Mouse (Mus musculus) urinary bladder, postnatal 25 days (tissue): ENCODE measurements around the gene Tm9sf1.

Experiments used
- DNase-seq: peaks from one replicate; pipeline ENCODE4 v3.0.0; 2022; ENCODE audit warnings: low spot score

Tm9sf1 gene

DNA sequence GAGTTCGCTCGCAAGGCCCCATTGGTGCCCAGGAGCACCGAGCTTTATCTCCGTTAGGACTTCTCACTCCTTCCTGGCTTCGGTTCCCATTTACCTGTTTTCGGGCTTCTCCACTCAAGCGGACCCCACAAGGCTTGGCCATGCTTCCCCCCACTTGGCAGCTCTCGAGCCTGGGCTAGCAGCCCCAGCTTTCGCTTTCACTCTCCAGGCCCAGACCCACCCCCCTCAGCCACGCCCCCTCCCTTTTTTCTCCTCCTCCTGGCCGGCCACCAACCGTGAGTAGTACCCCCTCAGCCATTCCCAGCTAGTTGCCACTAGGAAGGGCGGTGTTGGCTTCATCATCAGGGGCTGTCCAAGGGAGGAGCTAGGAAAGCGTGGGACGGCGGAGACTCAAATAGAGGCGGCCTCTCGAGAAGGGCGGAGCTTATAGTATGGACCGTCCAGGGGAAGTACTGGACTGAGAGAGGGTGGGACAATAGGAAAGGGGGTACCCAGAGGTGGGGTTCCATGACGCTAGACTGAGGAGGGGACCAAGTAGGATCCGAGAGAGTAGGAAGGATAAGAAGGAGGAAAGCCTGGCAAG, 52.8 kb downstream of the Tm9sf1 start, which contains the start of gene Psme2:
Gene Psme2, minus strand, starts transcription at position 366 of the 583 bp plus-strand sequence.
- DNase-seq, result peak; percentile 82

DNA sequence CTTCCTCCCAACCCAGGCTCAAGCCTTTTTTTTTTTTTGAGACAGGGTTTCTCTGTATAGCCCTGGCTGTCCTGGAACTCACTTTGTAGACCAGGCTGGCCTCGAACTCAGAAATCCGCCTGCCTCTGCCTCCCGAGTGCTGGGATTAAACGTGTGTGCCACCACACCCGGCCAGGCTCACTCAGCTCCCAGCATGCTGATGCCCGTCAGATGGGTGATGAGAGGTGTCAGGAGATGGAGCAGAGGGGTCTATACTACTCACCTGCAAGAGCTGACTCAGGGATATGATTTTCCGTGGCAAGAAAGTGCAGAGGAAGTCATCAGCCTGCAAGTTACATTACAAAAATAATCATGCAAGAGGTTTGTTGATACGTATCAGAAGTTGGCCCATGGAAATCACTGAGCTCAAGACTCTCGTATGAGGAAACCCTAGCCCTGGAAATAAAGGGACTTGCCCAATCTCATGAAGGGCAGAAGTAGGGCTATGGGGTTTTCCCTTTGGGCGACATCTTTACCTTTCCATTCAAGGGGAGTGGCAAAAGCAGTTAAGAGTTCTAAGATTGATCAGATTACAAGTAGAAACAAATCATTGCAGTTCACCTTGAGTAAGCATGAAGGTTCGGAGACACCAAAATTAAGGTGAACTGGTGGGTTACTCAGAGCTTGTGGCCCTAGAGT, 53.7 kb downstream of the Tm9sf1 start:
- no peak for DNase-seq

DNA sequence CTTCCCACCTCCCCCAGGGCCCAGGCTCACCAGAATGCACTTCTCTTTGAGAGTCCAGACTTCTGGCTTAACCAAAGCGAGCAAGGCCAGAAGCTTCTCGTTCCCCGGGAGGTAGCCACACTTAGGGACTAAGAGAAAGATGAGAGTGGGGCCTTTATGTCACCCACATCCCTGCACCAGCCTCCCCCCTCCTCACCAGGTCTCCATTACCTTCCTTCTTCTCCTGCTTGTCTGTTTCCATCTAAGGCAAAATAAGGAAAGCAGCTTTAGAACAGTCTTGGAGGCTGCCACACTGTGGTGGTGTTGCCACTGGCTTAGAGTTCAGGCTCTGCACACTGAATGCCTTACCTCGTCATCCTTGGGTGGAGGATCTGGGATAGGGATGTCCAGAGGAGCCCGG, 54.3 kb downstream of the Tm9sf1 start:
- no peak for DNase-seq

DNA sequence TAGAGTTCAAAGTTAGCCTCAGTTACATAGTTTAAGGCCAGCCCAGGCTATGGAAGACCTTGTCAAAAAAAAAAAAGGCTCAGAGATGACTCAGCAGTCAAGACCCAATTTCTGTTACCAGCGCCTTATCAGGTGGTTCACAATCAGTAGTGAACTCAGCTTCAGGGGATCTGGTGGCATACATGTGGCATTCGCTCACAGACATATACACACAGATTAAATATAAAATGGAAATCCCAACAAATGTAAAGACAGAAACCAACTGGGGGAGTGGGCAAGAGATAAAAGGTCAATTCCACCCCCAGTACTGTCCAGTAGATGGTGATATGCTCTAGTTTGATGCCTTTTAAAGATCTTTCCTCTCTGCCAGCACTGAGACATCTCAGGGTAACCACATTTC, 57.5 kb downstream of the Tm9sf1 start:
- no peak for DNase-seq
